Mouse (Mus musculus) embryonic facial prominence, embryonic 12.5 days (tissue): ENCODE results near the gene D930020B18Rik. TPM values are rescaled to one million over a fixed set of nuclear protein-coding genes. Genes with fewer than 3 reads are reported as not detected.

Source experiments
- microRNA-seq: library from miRNA; unstranded; fragments of <30 nt; microRNA quantifications from one replicate; pipeline ENCODE4, GENCODE M21; 2017
- polyA plus RNA-seq: library from polyadenylated mRNA; unstranded; fragments of >200 nt; fragmentation: Nextera tagmentation; extraction: Ambion mirVana; gene quantifications from 2 replicates; pipeline ENCODE4 v1.2.1, GENCODE M21; 2016

The D930020B18Rik gene
- polyA plus RNA-seq, 1 experiment from 2014 or later, result 1.6 TPM

Small RNAs within 50 kb of the gene (microRNA-seq; reads per million reads assigned to microRNA genes)
- gene Gm24330, result not detected

Other genes with a start within 250 kb of the D930020B18Rik start
- gene Rassf3, start 165.2 kb upstream of the D930020B18Rik start, polyA plus RNA-seq, result 23.1 and 24.7 TPM in 2 replicates
- 33.8 and 34.4 TPM in 2 replicates for gene Tbk1, start 54.8 kb upstream of the D930020B18Rik start, polyA plus RNA-seq
- 49.6 and 59.5 TPM in 2 replicates for gene Xpot, start 15.3 kb upstream of the D930020B18Rik start, polyA plus RNA-seq
- 2.6 and 2.7 TPM in 2 replicates for gene BC048403, start 98.3 kb downstream of the D930020B18Rik start, polyA plus RNA-seq